Mouse (Mus musculus) neural tube, embryonic 11.5 days (tissue): Measurements from ENCODE around the gene Kcnk16. TPM values are rescaled to one million over a fixed set of nuclear protein-coding genes. Genes with fewer than 3 reads are reported as not detected.
"Not testable (repeated sequence)": the region's sequence is repeated elsewhere in the genome, so short reads cannot be mapped to it uniquely, and the experiment has no call there.

Source experiments
- ATAC-seq: fragments of 200-750 bp; cut with Nextera tagmentation; 2 replicates; pipeline ENCODE4 v1.8.0; 2017; ENCODE audit warnings: moderate number of reproducible peaks, mild to moderate bottlenecking, moderate TSS enrichment, moderate library complexity; ENCODE audit not compliant: insufficient read depth, low FRiP score, low TSS enrichment
- DNase-seq: peaks from one replicate; pipeline ENCODE4 v3.0.0-alpha.2; 2015; ENCODE audit warnings: low spot score
- H3K27ac ChIP-seq: fragments of 300-500 bp; sonication (generic); 2 replicates; pipeline ENCODE4 v1.5.1; 2014; ENCODE audit warnings: low read depth, mild to moderate bottlenecking, low read length
- H3K27me3 ChIP-seq: fragments of 300-500 bp; sonication (generic); 2 replicates; pipeline ENCODE4 v1.6.1; 2014; ENCODE audit warnings: mild to moderate bottlenecking, low read length, mixed read lengths; ENCODE audit not compliant: control insufficient read depth, insufficient read depth
- H3K36me3 ChIP-seq: fragments of 300-500 bp; sonication (generic); 2 replicates; pipeline ENCODE4 v1.6.1; 2014; ENCODE audit warnings: mild to moderate bottlenecking, low read length, moderate library complexity, mixed read lengths; ENCODE audit not compliant: control insufficient read depth, insufficient read depth
- H3K4me1 ChIP-seq: fragments of 300-500 bp; sonication (generic); 2 replicates; pipeline ENCODE4 v1.6.1; 2014; ENCODE audit warnings: low read length, mixed read lengths; ENCODE audit not compliant: control insufficient read depth, insufficient read depth
- H3K4me2 ChIP-seq: fragments of 300-500 bp; sonication (generic); 2 replicates; pipeline ENCODE4 v1.6.1; 2014; ENCODE audit warnings: low read depth, mild to moderate bottlenecking, moderate library complexity
- H3K4me3 ChIP-seq: fragments of 300-500 bp; sonication (generic); 2 replicates; pipeline ENCODE4 v1.5.1; 2014; ENCODE audit warnings: low read depth, low read length
- H3K9ac ChIP-seq: fragments of 300-500 bp; sonication (generic); 2 replicates; pipeline ENCODE4 v1.6.1; 2014; ENCODE audit warnings: mild to moderate bottlenecking, low read length
- H3K9me3 ChIP-seq: fragments of 300-500 bp; sonication (generic); 2 replicates; pipeline ENCODE4 v1.6.1; 2016; ENCODE audit warnings: low read length; ENCODE audit not compliant: control insufficient read depth
- WGBS: fragments of 180-500 bp; shearing (Covaris S2); extraction: QIAGEN DNeasy Blood & Tissue Kit; methylation state at CpG from one replicate; pipeline ENCODE4 v1.1.7; 2014; 5-methylcytosine and 5-hydroxymethylcytosine counted together
- polyA plus RNA-seq: library from polyadenylated mRNA; unstranded; fragments of >200 nt; fragmentation: Nextera tagmentation; extraction: Ambion mirVana; gene quantifications from 2 replicates; pipeline ENCODE4 v1.2.1, GENCODE M21; 2014

Kcnk16 gene
- not detected in 2 replicates for polyA plus RNA-seq

DNA sequence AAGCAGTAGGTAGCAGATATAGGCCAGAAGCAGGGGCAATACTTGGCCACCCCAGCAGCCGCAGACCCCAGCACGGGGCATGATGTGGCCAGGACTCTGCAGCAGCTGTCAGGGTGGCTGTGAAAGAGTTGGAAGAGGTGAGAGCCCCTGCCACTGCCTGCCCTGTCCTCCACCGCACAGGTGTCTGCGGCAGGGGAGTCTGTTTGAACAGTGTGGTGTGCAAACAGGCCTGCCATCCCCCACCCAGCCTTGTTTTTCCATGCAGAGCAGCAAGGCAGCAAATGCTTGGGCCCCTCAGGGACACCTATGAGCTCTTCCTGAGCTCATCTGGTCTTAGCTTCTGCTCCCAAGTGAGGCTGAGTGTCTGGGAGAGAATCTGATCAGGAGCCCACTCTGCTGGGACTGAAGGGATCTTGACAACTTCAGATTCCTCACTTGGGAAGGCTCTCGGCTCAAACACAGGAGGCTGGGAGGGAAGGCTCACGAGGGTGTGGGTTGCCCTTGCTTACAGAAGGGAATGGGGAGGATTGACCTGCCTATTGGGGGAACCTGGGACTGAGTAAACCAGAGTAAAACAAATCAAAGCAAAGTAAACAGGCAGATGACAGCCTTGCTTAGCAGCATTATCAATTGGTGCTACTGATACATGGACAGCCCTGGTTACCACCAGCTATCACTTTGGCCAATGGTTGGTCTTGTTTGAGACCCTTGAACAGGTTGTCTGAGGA, at the start of gene Kcnk16:
TSS of gene Kcnk16 (minus strand) at position 118 of the 728 bp plus-strand sequence.
- ATAC-seq: no peak
- H3K36me3 ChIP-seq: no peaks in the 10 kb centered on the region
- H3K4me1 ChIP-seq: no peaks in the 10 kb centered on the region
- no peak within 1 kb of the TSS for H3K27ac ChIP-seq
- no peaks in the 10 kb centered on the region for H3K27me3 ChIP-seq
- WGBS: 71% methylated on average over 6 of the region's 6 CpGs
- H3K4me2 ChIP-seq: no peak within 1 kb of the TSS
- no peak within 1 kb of the TSS for H3K9ac ChIP-seq
- DNase-seq: no peak
- H3K9me3 ChIP-seq: no peaks in the 10 kb centered on the region
- no peak within 1 kb of the TSS for H3K4me3 ChIP-seq

DNA sequence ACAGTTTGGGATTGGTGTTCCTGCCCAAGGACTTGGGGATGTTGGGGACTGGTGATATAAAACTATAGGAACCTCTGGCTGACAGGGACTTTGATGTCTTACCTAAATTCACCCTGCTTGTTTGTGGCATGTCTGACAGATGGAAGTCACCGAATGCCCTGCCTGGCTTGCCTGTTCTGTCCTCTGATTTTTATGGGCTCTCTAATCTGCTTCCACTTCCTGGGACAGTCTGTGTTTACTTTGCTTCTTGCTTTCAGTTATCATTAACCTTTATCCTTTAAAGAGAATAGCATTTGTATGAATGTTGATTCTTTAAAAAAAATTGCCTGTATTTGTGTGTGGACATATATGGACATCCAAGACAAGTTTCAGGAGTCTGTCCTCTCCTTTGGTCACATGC, 46.1 kb upstream of the Kcnk16 start:
- no peak overlapping the region for H3K9ac ChIP-seq

DNA sequence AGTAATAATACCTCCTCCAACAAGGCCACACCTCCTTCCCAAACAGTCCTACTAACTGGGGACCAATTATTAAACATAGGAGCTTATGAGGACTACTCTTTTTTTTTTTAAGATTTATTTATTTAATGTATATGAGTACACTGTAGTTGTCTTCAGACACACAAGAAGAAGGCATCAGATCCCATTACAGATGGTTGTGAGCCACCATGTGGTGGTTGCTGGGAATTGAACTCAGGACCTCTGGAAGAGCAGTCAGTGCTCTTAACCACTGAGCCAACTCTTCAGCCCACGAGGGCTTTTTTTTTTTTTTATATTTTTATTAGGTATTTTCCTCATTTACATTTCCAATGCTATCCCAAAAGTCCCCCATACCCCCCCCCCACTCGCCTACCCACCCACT, 36.1 kb upstream of the Kcnk16 start:
- not testable (repeated sequence) for H3K9me3 ChIP-seq, H3K36me3 ChIP-seq, H3K9ac ChIP-seq, H3K27me3 ChIP-seq, H3K4me3 ChIP-seq, H3K4me1 ChIP-seq, ATAC-seq, H3K4me2 ChIP-seq, DNase-seq, H3K27ac ChIP-seq
- 61% methylated on average over 2 of the region's 2 CpGs for WGBS

More for the DNA sequence above, 46.1 kb upstream of the Kcnk16 start:
- H3K4me2 ChIP-seq: no peak overlapping the region
- no peak overlapping the region for H3K27ac ChIP-seq
- H3K4me1 ChIP-seq: no peaks in the 10 kb centered on the region
- no peak overlapping the region for H3K4me3 ChIP-seq
- WGBS: 80% methylated on average over 1 of the region's 1 CpGs
- DNase-seq (no peak), ATAC-seq (no peak)
- H3K27me3 ChIP-seq: no peaks in the 10 kb centered on the region
- no peaks in the 10 kb centered on the region for H3K9me3 ChIP-seq
- H3K36me3 ChIP-seq: peaks cover 3% of the 10 kb centered on the region; the same call in 1 of the 2 replicates

DNA sequence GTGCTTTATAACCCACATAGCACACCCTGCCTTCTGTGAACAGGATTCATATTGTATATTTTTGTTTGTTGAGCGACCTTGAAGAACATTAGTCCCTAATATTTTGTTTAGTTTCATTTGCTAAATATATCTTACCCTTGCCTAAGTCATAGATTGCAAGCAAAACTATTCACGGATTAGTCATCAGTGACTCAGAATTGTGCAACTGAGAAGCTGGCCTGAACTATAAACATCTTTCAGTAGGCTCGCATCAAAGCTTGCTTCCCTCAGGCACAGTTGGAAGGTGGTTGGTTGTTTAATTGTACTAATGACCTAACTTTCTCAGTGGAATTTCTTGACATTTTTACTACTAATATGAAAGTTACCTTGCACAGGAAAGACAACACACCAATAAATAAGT, 29.1 kb upstream of the Kcnk16 start:
- Histone ChIP-seq H3K9ac (no peak overlapping the region), H3K36me3 (no peaks in the 10 kb centered on the region), H3K27me3 (no peaks in the 10 kb centered on the region), H3K4me1 (peaks cover 3% of the 10 kb centered on the region; the same call in 1 of the 2 replicates), H3K27ac (no peak overlapping the region), H3K9me3 (no peaks in the 10 kb centered on the region), H3K4me2 (no peak overlapping the region), H3K4me3 (no peak overlapping the region)
- DNase-seq: no peak
- no peak for ATAC-seq
- 88% methylated on average over 3 of the region's 3 CpGs for WGBS

DNA sequence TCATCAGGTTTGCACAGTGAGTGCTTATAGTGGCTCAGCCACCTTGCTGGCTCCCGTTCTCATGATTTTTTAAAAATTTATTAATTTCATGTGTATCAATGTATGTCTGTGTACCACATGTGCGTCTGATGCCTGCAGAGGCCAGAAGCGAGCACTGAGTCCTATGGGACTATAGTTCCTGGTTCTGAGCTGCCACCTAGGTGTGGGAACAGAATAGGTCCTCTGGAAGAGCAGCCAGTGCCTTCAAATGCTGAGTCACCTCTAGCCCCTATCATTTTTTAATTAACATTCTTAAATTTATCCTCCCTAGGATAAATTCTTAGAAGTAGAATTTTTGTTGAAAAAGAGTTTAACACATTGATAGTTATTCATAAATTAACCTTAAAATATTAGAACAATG, 28.6 kb upstream of the Kcnk16 start:
- WGBS: 85% methylated on average over 3 of the region's 3 CpGs
- Histone ChIP-seq H3K27me3 (no peaks in the 10 kb centered on the region), H3K36me3 (no peaks in the 10 kb centered on the region), H3K4me1 (peaks cover 3% of the 10 kb centered on the region; the same call in 1 of the 2 replicates), H3K4me3 (no peak overlapping the region), H3K27ac (no peak overlapping the region), H3K4me2 (no peak overlapping the region), H3K9ac (no peak overlapping the region), H3K9me3 (no peaks in the 10 kb centered on the region)
- ATAC-seq: no peak
- DNase-seq: no peak

DNA sequence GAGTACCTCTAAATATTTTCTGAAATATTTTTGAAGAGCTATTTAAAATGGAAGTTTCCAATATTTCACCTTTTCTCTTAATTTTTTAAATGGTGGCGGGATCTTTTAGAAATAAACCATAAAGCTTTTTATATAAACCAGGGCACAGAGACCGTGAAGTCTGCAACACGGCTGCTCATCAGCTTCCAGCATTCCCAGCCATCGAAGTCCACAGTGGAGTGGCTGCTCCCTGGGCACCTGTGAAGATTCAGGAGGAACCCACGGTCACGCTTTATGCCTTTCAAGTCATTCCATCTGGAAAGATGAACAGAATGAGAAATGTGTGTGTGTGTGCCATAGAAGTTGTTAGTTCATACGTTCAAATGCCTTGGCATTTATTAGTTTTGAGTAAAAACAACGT, 25.9 kb upstream of the Kcnk16 start:
- H3K27me3 ChIP-seq: no peaks in the 10 kb centered on the region
- WGBS: 52% methylated on average over 8 of the region's 8 CpGs
- peak overlapping the region; percentile 40 for H3K4me2 ChIP-seq
- H3K9ac ChIP-seq: no peak overlapping the region
- no peaks in the 10 kb centered on the region for H3K36me3 ChIP-seq
- peak overlapping the region; percentile 40 for H3K4me3 ChIP-seq
- DNase-seq (no peak), ATAC-seq (no peak)
- H3K27ac ChIP-seq: no peak overlapping the region
- H3K4me1 ChIP-seq: peaks cover 3% of the 10 kb centered on the region; the same call in 1 of the 2 replicates
- H3K9me3 ChIP-seq: no peaks in the 10 kb centered on the region

DNA sequence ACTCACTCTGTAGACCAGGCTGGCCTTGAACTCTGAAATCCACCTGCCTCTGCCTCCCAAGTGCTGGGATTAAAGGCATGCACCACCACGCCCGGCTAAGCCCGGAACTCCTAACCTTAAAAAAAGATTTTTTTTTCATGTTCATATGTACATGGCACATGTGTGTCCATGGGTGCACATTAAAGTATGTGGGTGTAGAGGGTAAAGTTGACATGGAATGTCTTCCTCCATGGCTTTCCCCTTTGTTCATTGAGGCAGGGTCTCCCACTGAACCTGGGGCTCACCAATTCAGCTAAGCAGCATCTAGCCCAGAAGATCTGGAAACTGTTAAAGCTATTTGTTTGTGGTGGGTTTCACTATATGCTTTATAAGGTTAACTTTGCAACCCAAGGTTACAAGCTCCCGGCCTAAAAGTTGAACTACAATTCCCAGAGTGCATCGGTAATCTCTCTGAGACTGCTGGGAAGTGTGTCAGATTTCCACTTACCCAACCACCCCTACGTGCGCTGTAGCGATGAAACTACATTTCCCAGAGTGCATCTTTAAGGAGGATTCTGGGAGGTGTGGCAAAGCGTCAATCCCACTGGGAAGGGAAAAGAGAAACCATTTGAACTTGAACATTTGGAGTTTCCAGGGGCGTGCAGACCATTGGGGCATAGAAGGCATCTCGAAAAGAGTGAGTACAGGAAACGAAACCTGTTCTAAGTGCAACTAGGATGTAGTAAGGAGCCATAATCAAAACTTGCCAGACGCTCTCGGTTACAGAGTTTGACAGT, 25.3 kb upstream of the Kcnk16 start, which contains the start of gene Nudt13:
TSS of gene Nudt13 (plus strand) at position 581 of the 776 bp plus-strand sequence.
- WGBS: 23% methylated on average over 14 of the region's 14 CpGs
- Histone ChIP-seq H3K9ac (no peak within 1 kb of the TSS), H3K27ac (no peak within 1 kb of the TSS), H3K4me1 (peaks cover 3% of the 10 kb centered on the region; the same call in 1 of the 2 replicates), H3K4me2 (peak within 1 kb of the TSS; percentile 40), H3K27me3 (no peaks in the 10 kb centered on the region), H3K9me3 (no peaks in the 10 kb centered on the region), H3K36me3 (no peaks in the 10 kb centered on the region), H3K4me3 (peak within 1 kb of the TSS; percentile 40)
- ATAC-seq (peak; percentile 91), DNase-seq (peak; percentile 80)

DNA sequence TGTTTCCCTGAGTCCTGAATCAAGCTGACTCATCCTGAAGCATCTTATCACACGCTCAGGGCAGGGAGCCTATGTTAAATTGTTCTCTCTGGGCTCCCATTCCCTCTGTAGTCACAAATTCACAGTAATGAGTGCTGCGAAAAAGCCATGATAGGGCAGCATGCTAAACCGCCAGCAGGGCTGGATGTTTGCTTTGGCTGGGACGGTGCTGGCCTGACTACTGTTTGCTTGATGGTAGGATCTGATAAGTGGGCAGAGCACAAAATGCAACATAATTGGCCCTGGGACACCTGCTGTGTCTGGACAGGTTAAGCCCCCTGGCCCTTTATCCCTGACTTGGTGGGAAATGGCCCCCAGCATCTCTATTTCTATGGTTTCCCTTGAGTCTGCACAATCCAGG, 22.4 kb upstream of the Kcnk16 start:
- no peaks in the 10 kb centered on the region for H3K9me3 ChIP-seq
- DNase-seq (no peak), ATAC-seq (no peak)
- peaks cover 3% of the 10 kb centered on the region; the same call in 1 of the 2 replicates for H3K4me1 ChIP-seq
- H3K27ac ChIP-seq: no peak overlapping the region
- no peak overlapping the region for H3K4me2 ChIP-seq
- H3K27me3 ChIP-seq: no peaks in the 10 kb centered on the region
- no peak overlapping the region for H3K4me3 ChIP-seq
- 54% methylated on average over 4 of the region's 4 CpGs for WGBS
- H3K36me3 ChIP-seq: no peaks in the 10 kb centered on the region
- no peak overlapping the region for H3K9ac ChIP-seq
